Mouse (Mus musculus) WW6 (cell line): ENCODE results near the gene Hacl1.

Experiments
- DNase-seq: peaks from one replicate; pipeline ENCODE4 v3.0.0-alpha.2; 2013; ENCODE audit warnings: low read depth, low spot score

The Hacl1 gene

DNA sequence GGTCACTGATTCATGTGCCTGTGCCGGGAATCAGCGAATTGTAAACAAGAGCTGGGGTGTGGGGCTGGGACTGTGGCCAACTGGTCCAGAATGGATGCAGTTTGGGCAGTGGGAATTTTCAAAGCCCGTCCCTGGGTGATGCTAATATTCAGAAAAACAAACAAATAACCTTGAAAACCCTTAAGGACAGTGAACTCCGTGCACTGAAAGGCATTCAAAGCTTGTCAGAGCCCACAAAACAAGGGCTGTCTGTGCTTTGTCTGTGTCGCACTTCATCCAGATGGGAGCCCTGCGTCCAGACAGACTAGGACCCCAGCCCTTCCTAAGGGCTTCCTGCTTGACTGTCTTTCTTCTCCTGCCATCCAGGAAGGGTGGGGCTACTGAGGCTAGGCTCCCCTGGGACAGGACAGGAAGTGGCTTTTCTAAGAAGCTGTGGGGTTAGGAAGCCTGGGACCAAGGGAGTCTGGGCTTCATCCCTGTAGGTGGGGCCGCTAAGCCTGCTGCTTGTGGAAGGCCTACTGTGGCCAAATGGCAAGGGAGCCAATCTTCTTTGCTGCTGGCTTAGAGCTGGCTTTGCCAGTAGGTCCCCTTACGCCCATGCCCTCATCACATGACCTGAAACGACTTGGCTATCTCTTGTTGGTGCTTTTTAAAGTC is 21.6 kb upstream of the Hacl1 start:
- DNase-seq: no peak

DNA sequence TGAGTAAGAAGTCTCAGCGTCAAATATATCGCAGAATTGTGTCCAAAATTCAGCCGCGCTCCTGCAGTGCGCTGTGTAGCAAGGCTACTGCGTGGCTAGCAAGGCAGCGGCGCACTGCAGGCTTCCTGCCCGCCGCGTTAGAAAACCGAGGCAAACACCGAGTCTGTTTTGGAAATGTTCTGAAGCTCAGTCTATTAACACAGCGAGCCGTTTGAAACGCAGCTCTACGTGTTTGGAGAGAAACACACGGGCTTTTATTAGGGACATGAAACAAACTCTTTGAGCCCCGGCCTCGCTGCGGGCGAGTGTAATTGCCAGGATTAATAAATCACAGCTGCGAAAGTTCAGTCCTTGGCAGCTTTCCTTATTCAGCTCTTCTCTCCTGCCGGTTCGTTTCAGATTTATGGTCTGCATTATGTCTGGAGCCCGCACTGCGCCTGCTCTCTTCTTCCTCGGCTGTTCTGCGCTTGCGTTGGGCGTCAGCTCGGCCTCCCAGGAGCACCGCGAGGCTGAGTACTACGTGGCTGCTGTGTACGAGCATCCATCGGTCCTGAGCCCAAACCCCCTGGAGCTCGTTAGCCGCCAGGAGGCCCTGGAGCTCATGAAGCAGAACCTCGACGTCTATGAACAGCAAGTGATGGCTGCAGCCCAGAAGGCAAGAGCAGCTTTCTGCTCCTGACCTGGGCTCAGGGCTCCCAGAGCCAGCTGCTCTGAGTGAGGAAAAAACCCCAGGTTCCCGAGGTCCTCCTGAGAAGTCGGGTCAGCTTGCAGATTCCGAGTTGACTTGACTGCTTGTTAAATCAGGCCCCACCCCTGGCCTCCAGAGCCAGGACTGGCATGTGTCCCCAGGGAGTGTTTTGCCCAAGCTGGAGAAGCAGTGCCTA is 20.8 kb upstream of the Hacl1 start:
- DNase-seq: no peak

DNA sequence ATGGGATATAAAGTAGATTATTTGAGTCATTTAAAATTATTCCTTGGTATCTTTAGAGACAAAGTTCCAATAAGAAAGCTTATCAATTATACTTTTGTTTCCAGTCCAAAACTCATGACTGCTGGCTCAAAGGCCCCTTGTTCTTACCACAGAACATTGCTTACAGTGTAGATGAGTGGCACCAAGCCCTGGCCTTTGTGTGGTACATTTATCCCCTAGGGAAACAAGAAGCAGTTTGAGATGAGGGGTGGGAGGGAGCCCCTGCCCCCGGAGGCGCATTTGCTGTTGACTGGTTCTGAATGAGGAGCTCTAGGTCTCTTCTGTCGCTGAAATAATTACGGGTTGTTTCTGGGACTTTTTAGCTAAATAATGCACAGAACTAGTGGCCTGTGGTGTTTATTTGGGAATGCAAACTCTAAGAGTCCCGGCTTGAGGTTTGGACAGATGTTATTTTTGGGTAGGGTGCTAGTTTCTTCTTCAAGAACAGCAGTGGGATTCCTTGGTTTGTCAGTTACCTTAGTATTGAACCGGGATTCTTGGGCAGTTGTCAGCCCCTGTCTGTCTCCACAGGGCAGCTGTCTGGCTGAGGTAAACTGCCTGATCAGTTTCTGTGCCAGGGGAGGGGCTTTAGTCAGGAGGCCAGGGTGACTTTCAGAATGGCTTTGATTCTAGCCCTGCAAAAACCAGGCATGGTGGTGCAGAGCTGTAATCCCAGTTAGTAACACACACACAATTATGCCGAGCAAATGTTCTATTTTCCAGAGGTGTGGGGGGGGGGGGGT is 19.4 kb upstream of the Hacl1 start:
- DNase-seq: no peak

DNA sequence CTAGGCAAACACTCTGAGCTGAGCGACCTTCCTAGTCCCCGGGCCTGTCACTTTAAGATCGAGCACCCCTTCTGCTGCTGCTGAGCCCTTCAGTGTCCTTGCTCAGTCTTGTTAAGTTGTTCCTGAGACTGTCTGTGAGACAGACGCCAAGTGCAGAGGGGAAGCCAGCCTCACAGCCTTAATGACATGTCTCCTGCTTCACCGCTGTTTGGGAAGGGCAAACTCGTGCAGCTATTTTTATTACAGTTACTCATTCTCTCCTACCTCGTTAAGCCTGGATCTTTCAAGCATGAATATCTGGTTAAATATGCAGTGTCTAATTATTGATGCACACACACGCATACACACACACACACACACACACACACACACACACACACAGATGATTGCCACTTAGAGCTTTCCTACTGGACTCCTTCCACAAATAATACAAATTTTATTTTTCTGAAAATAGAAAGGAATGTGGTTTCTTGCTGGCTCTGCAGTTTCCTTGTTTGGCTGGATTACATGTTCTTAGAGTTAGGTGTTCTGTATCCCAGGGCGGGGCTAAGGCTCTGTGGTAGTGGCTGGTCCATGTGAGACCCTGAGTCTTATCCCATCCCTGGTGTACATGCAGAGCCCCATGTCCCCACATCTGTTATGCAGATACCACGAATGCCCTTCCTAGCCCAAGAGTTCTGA is 18.6 kb upstream of the Hacl1 start:
- no peak for DNase-seq

DNA sequence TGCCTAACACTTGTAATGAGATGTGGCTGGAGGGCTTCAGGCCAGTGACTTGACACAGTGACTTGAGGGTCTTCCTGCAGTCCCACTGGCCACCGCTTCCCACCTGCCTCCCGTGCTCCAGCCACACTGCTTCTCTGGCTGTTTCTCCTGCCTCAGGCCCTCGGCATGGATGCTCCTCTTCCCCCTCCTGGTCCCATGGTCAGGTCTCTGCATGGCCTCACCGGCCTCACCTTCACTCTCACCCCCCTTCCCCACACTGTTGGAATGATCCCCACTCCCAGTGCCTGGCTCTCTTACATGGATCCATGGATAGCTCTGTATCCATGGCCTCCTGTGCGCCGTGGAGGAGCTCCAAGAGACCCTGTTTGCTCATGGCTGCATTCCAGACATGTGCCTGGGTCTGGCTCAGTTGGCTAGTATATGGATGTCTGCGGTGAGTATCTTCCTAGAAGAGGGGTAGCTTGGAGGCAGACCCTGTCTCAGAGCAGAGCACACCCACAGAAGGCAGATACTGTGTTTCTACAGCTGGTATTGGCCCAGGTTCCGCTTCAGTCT is 17.1 kb upstream of the Hacl1 start:
- DNase-seq: no peak

DNA sequence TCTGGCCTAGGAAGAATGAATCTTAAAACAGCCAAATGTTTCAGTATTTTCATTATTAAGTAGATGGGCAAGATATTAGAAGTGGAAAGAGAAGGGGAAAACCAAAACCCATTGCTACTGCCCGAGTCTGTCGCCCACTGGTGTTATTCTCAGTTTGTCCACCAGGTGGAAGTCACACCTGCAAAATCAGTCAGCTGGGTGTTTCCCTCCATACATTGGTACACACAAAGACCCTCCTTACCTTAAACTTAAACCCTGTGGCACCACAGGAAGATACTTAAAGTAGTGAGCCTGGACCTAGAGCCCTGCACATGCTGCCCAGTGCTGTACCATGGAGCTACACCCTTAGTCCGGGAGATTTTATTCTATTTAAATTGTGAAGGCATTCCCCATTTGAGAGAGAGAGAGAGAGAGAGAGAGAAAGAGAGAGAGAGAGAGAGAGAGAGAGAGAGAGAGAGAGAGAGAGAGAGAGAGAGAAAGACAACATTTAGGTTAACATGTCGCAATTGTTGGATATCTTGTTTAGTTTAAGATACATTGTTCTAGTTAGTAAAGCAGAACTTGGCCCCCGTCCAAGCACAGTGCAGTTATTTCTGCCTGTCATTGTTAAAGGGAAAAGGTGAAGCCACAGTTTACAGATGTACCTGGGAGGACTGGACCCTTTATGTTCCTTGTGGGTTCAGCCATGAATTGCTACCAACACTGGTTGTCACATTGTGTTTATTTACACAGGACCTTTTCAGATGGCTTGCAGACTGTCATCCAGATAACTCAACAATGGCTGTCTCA is 16.0 kb upstream of the Hacl1 start:
- no peak for DNase-seq

DNA sequence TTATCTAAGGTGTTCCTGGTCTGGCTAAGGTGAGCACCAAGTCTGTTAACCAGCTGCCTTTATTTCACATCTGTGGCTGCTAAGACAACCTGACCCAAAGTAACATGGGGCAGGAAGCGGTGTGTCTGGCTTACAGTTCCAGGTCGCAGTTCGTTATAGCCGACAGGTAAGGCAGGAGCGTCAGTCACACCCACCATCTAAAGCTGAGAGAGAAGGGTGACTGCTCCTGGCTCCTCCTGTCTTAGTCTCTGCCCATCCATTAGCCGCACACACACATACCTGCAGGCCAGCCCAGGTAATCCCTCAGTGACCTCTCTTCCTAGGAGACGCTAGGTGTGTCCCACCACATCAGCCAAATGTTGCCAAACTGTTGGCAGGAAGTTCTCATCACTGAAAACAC is 15.3 kb upstream of the Hacl1 start:
- no peak for DNase-seq

DNA sequence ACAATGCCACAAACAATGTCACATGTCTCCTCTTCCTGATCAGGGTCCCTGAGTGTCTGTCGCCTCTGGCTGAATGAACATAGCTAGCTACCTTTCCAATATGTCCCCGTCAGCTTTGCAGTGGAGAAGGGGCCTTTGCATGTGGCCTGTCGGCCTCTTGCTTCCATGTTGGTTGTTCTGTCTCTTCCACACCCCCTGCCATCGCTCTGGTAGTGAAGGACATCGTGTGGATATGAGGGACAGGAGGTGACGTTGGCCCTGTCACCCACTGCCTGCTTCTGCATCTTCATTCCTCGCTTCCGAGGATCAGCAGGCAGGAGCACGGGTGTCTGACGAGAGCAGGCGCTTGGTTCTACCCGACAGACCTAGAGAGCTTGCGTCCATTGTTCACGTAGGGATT is 14.3 kb upstream of the Hacl1 start:
- no peak for DNase-seq

DNA sequence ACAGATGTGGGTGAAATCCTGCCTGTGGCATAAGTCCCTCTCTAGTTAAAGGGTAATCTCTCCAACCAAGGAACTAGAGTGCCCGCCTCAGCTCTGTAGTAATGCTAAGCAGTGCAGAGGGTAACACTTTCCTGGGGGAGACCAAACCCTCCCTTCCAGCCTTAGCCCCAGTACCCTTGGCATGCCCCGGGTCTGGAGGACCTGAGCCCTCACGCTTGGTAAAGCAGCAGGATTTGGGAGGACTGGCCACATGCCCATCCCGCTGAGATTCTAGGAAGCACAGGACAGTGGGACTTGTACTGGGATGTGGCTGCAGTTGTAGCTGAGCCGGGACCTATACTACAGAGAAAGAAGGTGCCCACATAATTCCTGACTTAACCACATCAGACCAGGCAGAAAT is 13.7 kb upstream of the Hacl1 start:
- no peak for DNase-seq

DNA sequence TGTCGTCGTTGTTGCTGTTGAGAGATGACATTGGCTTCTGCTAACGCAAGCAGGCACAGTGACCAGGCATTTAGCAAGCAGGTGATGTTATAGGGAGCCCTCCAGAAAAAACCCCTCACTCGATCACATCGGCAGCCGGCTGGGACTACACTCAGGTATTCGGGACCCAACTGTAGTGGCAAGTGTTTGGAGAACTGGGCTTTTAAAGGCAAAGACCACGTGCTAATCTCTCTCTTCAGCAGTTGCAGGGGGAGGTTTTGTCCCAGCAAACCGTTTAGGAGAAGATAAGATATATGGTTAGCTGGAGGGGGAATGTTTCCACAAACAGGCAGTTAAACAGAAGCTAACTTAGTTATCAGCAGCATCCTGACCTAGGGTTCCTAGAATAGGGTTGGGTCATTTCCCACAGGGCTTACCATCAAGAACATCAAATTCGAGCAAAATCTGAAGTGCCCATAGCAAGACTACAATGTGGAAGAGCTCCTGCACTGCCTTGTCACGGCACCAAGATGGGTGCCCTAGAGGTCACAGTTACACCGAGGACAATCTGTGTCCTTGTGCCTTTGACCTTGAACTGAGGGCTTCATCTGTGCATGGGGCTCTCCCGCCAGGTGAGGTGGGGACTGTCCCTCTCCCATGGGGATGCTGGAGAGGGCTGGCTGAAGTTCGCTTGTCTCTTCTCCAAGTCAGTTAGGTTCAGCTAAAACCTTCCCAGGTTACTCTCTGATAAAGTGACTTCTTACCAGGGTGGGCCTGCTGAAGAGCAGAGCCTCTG is 12.2 kb upstream of the Hacl1 start:
- DNase-seq: no peak

DNA sequence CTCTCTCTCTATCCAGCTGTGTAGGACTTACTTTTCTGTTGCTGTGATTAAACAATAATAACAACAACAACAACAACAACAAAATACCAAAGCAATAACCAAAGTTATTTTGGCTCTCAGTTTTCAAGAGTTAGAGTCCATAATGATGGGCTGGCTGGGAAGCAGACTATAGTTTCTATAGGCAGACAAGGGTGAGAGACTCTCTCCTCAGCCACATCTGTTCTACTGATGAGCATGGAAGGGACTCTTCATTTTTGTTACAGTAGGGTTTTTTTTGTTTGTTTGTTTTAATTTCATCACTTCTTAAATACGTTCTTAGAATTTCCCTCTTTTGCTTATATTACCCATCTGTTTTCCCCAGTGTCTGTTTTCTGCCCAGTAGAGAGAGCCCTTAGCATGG is 11.5 kb upstream of the Hacl1 start:
- no peak for DNase-seq

DNA sequence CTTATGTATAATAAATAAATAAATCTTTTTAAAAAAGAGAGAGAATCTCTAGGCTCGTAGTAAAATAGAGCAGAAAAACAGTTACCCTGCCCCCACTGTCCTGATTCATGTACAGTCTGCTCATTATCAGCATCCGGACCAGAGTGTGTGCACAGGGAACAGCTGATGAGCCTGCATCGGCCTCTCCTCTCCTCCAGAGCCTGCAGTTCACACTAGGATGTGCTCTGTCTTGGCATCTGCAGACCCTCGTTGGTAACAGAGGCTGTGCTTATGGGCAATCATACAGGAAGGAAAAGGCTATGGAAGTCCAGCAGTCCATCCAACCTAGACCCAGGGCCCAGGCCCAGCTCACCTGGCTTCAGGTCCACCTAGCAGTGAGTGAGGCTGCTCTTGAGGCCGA is 11.0 kb upstream of the Hacl1 start:
- DNase-seq: no peak

DNA sequence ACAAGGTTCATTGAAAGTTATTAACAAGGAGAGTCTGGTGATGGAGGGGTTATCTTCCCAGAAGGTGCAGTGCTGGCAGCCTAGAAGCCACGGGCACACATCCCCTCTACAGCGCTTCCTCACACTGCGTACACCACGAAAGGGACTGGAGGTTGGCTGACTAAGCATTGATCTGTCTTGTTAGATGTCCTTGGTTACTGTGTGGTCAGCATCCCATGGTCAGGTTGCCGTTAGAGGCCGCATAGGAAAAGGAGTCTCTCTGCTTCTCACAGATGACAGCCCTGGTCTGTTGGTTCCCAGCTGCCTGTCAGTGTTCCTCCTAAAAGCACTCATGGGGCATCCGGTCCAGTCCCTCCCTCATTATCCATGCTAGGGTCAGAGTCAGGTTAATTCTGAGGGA is 10.1 kb upstream of the Hacl1 start:
- DNase-seq: no peak

DNA sequence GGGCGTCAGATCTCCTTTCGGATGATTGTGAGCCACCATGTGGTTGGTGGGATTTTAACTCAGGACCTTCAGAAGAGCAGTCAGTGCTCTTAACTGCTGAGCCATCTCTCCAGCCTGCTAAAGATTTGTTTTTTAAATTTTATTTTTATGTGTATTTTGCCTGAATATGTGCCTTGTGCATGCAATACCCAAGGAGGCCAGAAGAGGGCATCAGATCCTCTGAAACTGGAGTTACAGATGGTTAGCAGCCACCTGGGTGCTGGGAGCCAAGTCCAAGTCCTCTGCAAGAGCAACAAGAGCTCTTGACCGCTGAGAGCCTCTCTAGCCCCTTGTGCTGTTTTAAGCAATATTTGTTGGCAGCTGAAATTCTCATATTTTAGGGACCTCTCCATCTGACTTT is 9.3 kb upstream of the Hacl1 start:
- DNase-seq: no peak

DNA sequence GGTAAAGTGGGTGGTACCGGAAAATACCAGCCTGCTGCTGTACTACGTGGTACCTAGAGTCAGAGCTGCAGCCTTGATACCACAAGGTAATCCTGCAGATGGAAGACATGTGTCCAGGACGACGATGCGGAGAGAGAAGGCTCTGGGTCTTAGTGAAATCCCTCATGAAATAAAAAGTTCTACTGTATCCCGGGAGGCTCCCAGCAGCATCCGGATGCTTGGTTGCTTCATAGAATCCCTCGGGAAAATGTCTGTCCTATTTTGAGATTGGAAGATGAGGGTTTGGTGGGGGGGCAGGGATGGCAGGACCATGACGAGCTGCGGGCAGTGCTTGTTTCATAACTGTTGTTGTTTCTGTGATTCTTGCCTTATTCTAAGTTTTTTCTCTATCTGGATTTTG is 6.9 kb upstream of the Hacl1 start:
- no peak for DNase-seq

DNA sequence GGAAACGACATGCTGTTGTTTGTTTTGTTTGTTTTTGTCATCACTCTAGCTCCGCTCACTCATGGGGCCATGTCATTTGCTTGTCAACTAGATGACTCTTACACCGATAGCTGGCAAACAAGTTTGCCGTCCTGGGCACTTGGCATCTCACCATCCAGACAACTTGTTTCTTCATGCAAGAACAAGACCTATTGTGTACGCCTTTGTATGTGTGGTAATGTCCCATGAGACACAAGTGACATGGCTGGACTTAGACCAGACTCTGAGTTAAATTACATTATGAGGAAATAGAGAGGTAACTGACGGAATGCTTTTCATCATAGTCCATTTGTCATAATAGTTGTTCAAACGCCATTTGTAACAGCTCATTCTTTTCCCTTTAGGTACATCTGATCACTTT is 4.8 kb upstream of the Hacl1 start:
- no peak for DNase-seq

DNA sequence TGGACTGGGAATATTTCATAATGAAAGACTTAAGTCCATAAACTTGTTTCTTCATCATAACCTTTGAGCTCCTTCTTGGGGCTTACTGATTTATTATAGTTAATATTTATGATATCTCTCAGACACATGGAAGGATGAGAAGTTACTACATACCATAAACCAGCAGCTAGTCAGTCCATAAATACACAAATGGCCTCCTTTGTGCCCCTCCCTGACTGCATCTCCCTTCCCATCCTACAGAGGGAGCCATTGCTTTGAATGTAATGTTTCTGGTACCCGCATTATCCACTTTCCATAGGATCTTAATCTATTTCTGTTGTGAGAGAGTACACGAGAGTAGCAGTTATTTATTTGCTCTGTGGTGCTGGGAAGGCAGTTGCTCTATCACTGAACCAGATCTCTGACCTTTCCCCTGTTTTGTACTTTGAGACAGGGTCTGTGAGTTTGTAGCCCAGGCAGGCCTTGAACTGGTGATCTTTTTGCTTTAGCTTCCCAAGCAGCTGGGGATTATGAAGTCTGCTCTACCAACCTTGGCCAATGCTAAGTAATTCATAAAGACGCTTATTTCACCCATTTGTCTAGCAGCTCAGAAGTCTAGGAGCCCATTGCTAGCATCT is 4.0 kb upstream of the Hacl1 start:
- DNase-seq: no peak

DNA sequence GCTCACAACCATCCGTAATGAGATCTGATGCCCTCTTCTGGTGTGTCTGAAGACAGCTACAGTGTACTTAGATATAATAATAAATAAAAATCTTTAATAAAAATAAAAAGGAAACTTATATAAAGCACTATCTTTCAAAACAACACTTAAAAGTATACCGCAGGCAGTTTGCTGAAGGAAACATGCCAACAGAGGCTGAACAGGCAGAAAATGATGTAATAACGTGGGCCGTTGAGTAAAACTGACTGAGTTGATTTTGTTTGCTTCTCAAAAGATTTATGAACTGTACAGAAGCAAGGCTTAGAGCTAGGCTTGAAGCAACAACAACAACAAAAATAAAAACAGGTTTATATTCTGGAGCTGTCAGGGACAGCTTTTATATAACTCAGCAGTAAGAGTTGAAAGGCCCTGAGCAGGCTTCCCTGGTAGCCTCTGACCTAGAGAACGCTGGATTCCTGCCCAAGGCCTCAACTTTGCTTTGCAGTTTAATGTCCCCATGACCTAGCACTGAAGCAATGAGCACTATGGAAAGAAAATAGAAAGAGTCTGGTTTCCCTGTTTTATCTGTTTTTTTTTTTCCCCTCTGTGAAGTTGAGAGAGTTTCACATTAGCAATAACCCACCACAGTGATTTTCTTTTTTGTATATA is 3.2 kb upstream of the Hacl1 start:
- DNase-seq: no peak

DNA sequence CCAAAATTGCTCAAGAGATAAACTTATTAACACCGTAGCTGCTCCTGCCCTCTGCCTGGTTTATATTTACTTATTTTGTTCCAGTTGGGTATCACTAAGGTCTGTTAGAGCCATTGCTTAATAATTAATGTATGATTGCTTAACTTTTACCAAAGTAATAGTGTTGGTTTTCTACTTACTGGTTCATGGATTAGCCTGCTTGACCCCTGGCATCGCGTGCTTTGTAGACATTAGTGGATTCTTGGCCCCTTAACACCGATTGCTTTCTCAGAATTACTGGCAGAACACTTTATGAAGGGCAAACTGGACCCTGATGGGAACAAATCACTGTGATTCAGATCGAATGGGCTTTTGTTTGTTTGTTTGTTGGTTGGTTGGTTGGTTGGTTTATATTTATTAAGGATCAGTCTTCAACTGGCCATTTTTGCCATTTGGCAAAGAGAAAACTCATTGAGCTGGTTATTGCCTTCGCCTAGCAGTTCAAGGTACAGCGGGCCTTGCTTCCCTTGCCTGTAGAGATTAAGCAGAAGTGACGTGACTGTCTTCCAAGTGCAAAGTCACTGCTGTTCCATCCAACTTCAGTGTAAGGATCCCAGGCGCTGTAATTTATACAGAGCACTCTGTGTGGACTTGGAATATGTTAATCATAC is 545 bp upstream of the Hacl1 start:
- DNase-seq: no peak
